Mouse (Mus musculus): ENCODE data around the gene Hs3st3b1.

DNA sequence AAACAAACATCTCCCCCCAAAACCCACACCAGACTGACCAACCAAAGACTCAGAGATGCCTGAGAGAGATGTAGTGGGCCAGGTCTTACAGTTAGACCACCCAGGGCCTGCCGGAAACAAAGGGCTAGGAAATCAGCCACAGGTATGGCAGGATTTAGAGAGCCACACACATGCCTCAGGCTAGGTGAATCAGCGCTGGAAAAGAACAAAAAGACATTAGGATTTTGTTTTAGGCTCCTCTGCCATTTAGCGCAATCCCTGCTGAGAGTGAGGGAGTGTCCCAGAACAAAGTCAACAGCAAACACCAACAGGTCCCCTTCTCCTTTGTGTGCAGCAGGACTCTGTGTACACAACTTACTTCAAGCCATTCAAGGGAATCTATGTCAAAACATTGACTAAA is 14.6 kb upstream of the Hs3st3b1 start:
- no peak for TF ChIP-seq POLR2A (IDR thresholded peaks at IDR 0.05; ENCODE audit: extremely low read depth, insufficient read depth, low read length)
- no peak for TF ChIP-seq CTCF (IDR thresholded peaks at IDR 0.05; ENCODE audit: extremely low read depth, insufficient read depth, low read length)

All from cortical plate, adult 2 months (tissue).